Mouse (Mus musculus) midbrain, postnatal 0 days (tissue): ENCODE data around the gene March5. TPM values are rescaled to one million over a fixed set of nuclear protein-coding genes. Genes with fewer than 3 reads are reported as not detected.
"Not testable (repeated sequence)": the region's sequence is repeated elsewhere in the genome, so short reads cannot be mapped to it uniquely, and the experiment has no call there.

Experiments used
- ATAC-seq: fragments of 200-750 bp; cut with Nextera tagmentation; 2 replicates; pipeline ENCODE4 v1.8.0; 2017; ENCODE audit warnings: moderate number of reproducible peaks, mild to moderate bottlenecking, moderate TSS enrichment, moderate library complexity; ENCODE audit not compliant: low FRiP score
- DNase-seq: peaks from one replicate; pipeline ENCODE4 v3.0.0-alpha.2; 2015; ENCODE audit warnings: low spot score
- H3K27ac ChIP-seq: fragments of 300-500 bp; sonication (generic); 2 replicates; pipeline ENCODE4 v1.5.1; 2014; ENCODE audit warnings: low read depth, mild to moderate bottlenecking, low read length, mixed read lengths
- H3K27me3 ChIP-seq: fragments of 300-500 bp; sonication (generic); 2 replicates; pipeline ENCODE4 v1.6.1; 2014; ENCODE audit warnings: low read length, control low read depth, mixed read lengths; ENCODE audit not compliant: insufficient read depth
- H3K36me3 ChIP-seq: fragments of 300-500 bp; sonication (generic); 2 replicates; pipeline ENCODE4 v1.6.1; 2014; ENCODE audit warnings: low read length, control low read depth, mixed read lengths; ENCODE audit not compliant: insufficient read depth
- H3K4me1 ChIP-seq: fragments of 300-500 bp; sonication (generic); 2 replicates; pipeline ENCODE4 v1.6.1; 2014; ENCODE audit warnings: mild to moderate bottlenecking, control low read depth, antibody characterized with exemption, low read length, mixed read lengths; ENCODE audit not compliant: insufficient read depth
- H3K4me2 ChIP-seq: fragments of 300-500 bp; sonication (generic); 2 replicates; pipeline ENCODE4 v1.6.1; 2014; ENCODE audit warnings: low read depth, mild to moderate bottlenecking, low read length, mixed read lengths; ENCODE audit not compliant: poor library complexity, severe bottlenecking
- H3K4me3 ChIP-seq: fragments of 300-500 bp; sonication (generic); 2 replicates; pipeline ENCODE4 v1.5.1; 2014; ENCODE audit warnings: low read depth, mild to moderate bottlenecking, low read length, moderate library complexity
- H3K9ac ChIP-seq: fragments of 300-500 bp; sonication (generic); replicated peaks from 2 replicates; pipeline ENCODE4 v1.6.1; 2014; ENCODE audit warnings: mild to moderate bottlenecking, low read length, moderate library complexity, mixed read lengths; ENCODE audit not compliant: poor library complexity, severe bottlenecking
- H3K9me3 ChIP-seq: fragments of 300-500 bp; sonication (generic); 2 replicates; pipeline ENCODE4 v1.6.1; 2016; ENCODE audit warnings: low read length, control low read depth
- CTCF ChIP-seq: IDR thresholded peaks from 2 replicates; pipeline ENCODE4 v1.5.1; 2016; ENCODE audit warnings: antibody characterized with exemption, mild to moderate bottlenecking
- WGBS: fragments of 180-500 bp; shearing (Covaris S2); extraction: QIAGEN DNeasy Blood & Tissue Kit; methylation state at CpG from one replicate; pipeline ENCODE4 v1.1.7; 2014; 5-methylcytosine and 5-hydroxymethylcytosine counted together
- polyA plus RNA-seq: library from polyadenylated mRNA; unstranded; fragments of >200 nt; fragmentation: Nextera tagmentation; extraction: Ambion mirVana; gene quantifications from 2 replicates; pipeline ENCODE4 v1.2.1, GENCODE M21; 2015
- total RNA-seq: library from RNA; depleted of rRNA; stranded (reverse); fragments of >200 nt; gene quantifications from 2 replicates; pipeline ENCODE4 v1.2.3, GENCODE M21; 2014

Gene March5
- total and polyA plus RNA-seq, 2 experiments from 2014 or later = 79.9 to 97.0 TPM

GRCm38 (mm10) chr19:37214711-37215110 lies 7.4 kb downstream of the March5 start:
- no peaks in the 10 kb centered on the region for H3K27me3 ChIP-seq
- TF ChIP-seq CTCF = no peak
- no peaks in the 10 kb centered on the region for H3K9me3 ChIP-seq
- WGBS = 81% methylated on average over 2 of the region's 2 CpGs
- H3K4me1 ChIP-seq = no peaks in the 10 kb centered on the region
- H3K36me3 ChIP-seq = peaks cover 17% of the 10 kb centered on the region
- H3K27ac ChIP-seq = no peak overlapping the region
- no peak for ATAC-seq
- H3K9ac ChIP-seq = no peak overlapping the region
- DNase-seq = no peak
- no peak overlapping the region for H3K4me3 ChIP-seq
- no peak overlapping the region for H3K4me2 ChIP-seq

GRCm38 (mm10) chr19:37225197-37225862 lies 18.0 kb downstream of the March5 start:
- Histone ChIP-seq H3K36me3 (peaks cover 9% of the 10 kb centered on the region), H3K9me3 (no peaks in the 10 kb centered on the region), H3K27ac (no peak overlapping the region), H3K4me3 (no peak overlapping the region), H3K27me3 (no peaks in the 10 kb centered on the region), H3K4me1 (no peaks in the 10 kb centered on the region), H3K9ac (no peak overlapping the region), H3K4me2 (no peak overlapping the region)
- 83% methylated on average over 6 of the region's 6 CpGs for WGBS
- no peak for TF ChIP-seq CTCF
- no peak for DNase-seq
- no peak for ATAC-seq

GRCm38 (mm10) chr19:37232598-37232997 lies 25.3 kb downstream of the March5 start:
- ATAC-seq, H3K27me3 ChIP-seq, H3K4me1 ChIP-seq, H3K27ac ChIP-seq, H3K9ac ChIP-seq, H3K9me3 ChIP-seq, H3K4me3 ChIP-seq, H3K4me2 ChIP-seq, H3K36me3 ChIP-seq, DNase-seq: not testable (repeated sequence)
- WGBS = 80% methylated on average over 9 of the region's 9 CpGs

- Histone ChIP-seq H3K36me3 (no peaks in the 10 kb centered on the region), H3K9me3 (no peaks in the 10 kb centered on the region), H3K4me3 (peak overlapping the region; percentile 45), H3K27ac (peak overlapping the region; percentile 32; the same call in 1 of the 2 replicates), H3K9ac (peak overlapping the region; percentile 29), H3K27me3 (no peaks in the 10 kb centered on the region), H3K4me2 (peak overlapping the region; percentile 73), H3K4me1 (no peaks in the 10 kb centered on the region)
- 4% methylated on average over 63 of the region's 63 CpGs for WGBS
- DNase-seq (peak; percentile 25), ATAC-seq (peak; percentile 69)
- peak; percentile 36 for TF ChIP-seq CTCF
Measured at GRCm38 (mm10) chr19:37233561-37234539, 26.5 kb downstream of the March5 start.

GRCm38 (mm10) chr19:37235818-37236217 lies 28.5 kb downstream of the March5 start:
- H3K4me1 ChIP-seq = no peaks in the 10 kb centered on the region
- H3K27me3 ChIP-seq = no peaks in the 10 kb centered on the region
- DNase-seq (no peak), ATAC-seq (no peak)
- H3K36me3 ChIP-seq = no peaks in the 10 kb centered on the region
- no peak for TF ChIP-seq CTCF
- no peak overlapping the region for H3K9ac ChIP-seq
- H3K4me2 ChIP-seq = no peak overlapping the region
- 58% methylated on average over 8 of the region's 8 CpGs for WGBS
- H3K9me3 ChIP-seq = no peaks in the 10 kb centered on the region
- H3K4me3 ChIP-seq = no peak overlapping the region
- H3K27ac ChIP-seq = no peak overlapping the region

- no peak overlapping the region for H3K9ac ChIP-seq
- WGBS = 58% methylated on average over 5 of the region's 5 CpGs
- no peaks in the 10 kb centered on the region for H3K36me3 ChIP-seq
- TF ChIP-seq CTCF = no peak
- no peak overlapping the region for H3K4me2 ChIP-seq
- no peak for ATAC-seq
- no peaks in the 10 kb centered on the region for H3K4me1 ChIP-seq
- DNase-seq = no peak
- no peaks in the 10 kb centered on the region for H3K9me3 ChIP-seq
- H3K4me3 ChIP-seq = no peak overlapping the region
- no peaks in the 10 kb centered on the region for H3K27me3 ChIP-seq
- H3K27ac ChIP-seq = no peak overlapping the region
Measured at GRCm38 (mm10) chr19:37237306-37237705, 30.0 kb downstream of the March5 start.
